Mouse (Mus musculus) erythroblast, embryonic 14.5 days (primary cell): ENCODE measurements around the gene Sae1.
"Not testable (repeated sequence)": the region's sequence is repeated elsewhere in the genome, so short reads cannot be mapped to it uniquely, and the experiment has no call there.

Source experiments
- GATA1 ChIP-seq: IDR thresholded peaks from 2 replicates; pipeline ENCODE4 v1.6.1; 2012; ENCODE audit warnings: low read length, inconsistent platforms, mixed read lengths
- TAL1 ChIP-seq: IDR thresholded peaks from 3 replicates; pipeline ENCODE4 v1.6.1; 2012; ENCODE audit warnings: low read length, inconsistent platforms, mixed read lengths

DNA sequence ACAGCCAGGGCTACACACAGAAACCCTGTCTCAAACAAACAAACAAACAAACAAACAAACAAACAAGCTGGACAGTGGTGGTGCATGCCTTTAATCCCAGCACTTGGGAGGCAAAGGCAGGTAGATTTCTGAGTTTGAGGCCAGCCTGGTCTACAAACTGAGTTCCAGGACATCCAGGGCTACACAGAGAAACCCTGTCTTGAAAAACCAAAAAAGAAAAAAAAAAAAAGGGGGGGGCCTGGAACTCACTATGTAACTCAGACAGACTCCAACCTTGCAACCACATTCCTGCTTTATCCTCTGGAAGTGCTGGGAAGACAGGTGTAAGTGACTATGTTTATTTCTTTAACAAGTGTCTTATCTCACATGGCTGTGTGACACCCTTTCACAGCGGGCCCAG, 79.5 kb downstream of the Sae1 start, which contains the start of gene Bbc3:
- not testable (repeated sequence) for TF ChIP-seq GATA1, TAL1
